Mouse (Mus musculus) C2C12 (cell line): ENCODE results near the gene Grip1.

Source experiments
- CTCF ChIP-seq: IDR thresholded peaks from one replicate; pipeline ENCODE4 v1.5.1; 2011; ENCODE audit not compliant: control insufficient read depth, insufficient read depth, insufficient read length
- FOSL1 ChIP-seq: IDR thresholded peaks from one replicate; pipeline ENCODE4 v1.8.0; 2011; ENCODE audit warnings: mild to moderate bottlenecking, low read length; ENCODE audit not compliant: poor library complexity, insufficient read depth, severe bottlenecking
- MAX ChIP-seq: IDR thresholded peaks from one replicate; pipeline ENCODE4 v1.6.1; 2011; ENCODE audit warnings: mild to moderate bottlenecking, control low read depth
- MYOD1 ChIP-seq: IDR thresholded peaks from one replicate; pipeline ENCODE4 v1.6.1; 2011; ENCODE audit warnings: low read depth; ENCODE audit not compliant: control insufficient read depth, insufficient read length
- MYOG ChIP-seq: IDR thresholded peaks from one replicate; pipeline ENCODE4 v1.6.1; 2011; ENCODE audit not compliant: control insufficient read depth, insufficient read length; ENCODE audit errors: extremely low read depth
- USF1 ChIP-seq: IDR thresholded peaks from one replicate; pipeline ENCODE4 v1.6.1; 2011; ENCODE audit warnings: low read depth, mild to moderate bottlenecking, control low read depth, moderate library complexity

DNA sequence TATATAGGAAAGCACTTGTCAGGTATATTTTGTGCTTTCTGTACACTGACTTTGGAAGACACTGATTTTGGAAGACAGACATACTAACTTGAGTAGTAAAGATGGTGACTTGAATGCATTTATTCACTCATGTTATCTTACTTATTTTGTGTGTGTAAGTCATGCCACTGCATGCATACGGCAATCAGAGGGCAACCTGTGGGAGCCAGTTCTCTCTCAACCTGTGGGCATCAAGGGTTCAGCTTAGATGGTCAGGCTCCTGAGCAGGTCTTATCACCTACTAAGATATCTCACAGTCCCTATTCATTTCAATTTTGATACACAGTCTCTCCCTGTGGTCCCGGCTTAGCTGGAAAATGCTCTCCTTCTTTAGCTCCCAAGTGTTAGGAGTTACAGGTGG lies 5.4 kb downstream of the Grip1 start:
- TF ChIP-seq MYOG: no peak
- TF ChIP-seq CTCF: no peak
- TF ChIP-seq MYOD1: no peak
- no peak for TF ChIP-seq USF1
- TF ChIP-seq FOSL1: no peak
- TF ChIP-seq MAX: no peak
